Mouse (Mus musculus) cortical plate, adult 2 months (tissue): ENCODE measurements at regions not wholly inside any gene's neighbourhood (a gene's known extent, or its start where the extent isn't known, plus 50 kb on each side); places are given as distances from the start of the nearest gene placed in this dataset.

Source experiments
- CTCF ChIP-seq: fragments of 200-500 bp; IDR thresholded peaks from 2 replicates; pipeline ENCODE4 v1.5.1; 2011; ENCODE audit warnings: mild to moderate bottlenecking, control low read depth, low read length; ENCODE audit not compliant: insufficient read depth; ENCODE audit errors: extremely low read depth
- POLR2A ChIP-seq: fragments of 200-500 bp; IDR thresholded peaks from 2 replicates; pipeline ENCODE4 v1.6.1; 2011; ENCODE audit warnings: mild to moderate bottlenecking, low read length, control low read depth; ENCODE audit not compliant: insufficient read depth; ENCODE audit errors: extremely low read depth

- no peak for TF ChIP-seq CTCF
- TF ChIP-seq POLR2A, result no peak
These were observed 94.5 kb downstream of the Cpn2 start for GRCm38 (mm10) chr16:30172798-30173202.
